Mouse (Mus musculus): Measurements from ENCODE around the gene Ccnb2. TPM values are rescaled to one million over a fixed set of nuclear protein-coding genes. Genes with fewer than 3 reads are reported as not detected.

The Ccnb2 gene
- polyA plus RNA-seq (2012): 38.6 and 71.2 TPM in 2 replicates

GRCm38 (mm10) chr9:70421257-70422056, at the start of gene Ccnb2:
Ccnb2 (minus strand) TSS chr9:70421547.
- TF ChIP-seq GATA1 (IDR thresholded peaks at IDR 0.05; ENCODE audit: low read length): no peak

GRCm38 (mm10) chr9:70452371-70452770, 31.0 kb upstream of the Ccnb2 start:
- no peak for TF ChIP-seq GATA1 (IDR thresholded peaks at IDR 0.05; ENCODE audit: low read length)

GRCm38 (mm10) chr9:70449072-70449471, 27.7 kb upstream of the Ccnb2 start:
- no peak for TF ChIP-seq GATA1 (IDR thresholded peaks at IDR 0.05; ENCODE audit: low read length)

- TF ChIP-seq GATA1 (IDR thresholded peaks at IDR 0.05; ENCODE audit: low read length): no peak
Observed at GRCm38 (mm10) chr9:70439959-70440358, 18.6 kb upstream of the Ccnb2 start.

GRCm38 (mm10) chr9:70422661-70423060, 1.3 kb upstream of the Ccnb2 start:
- TF ChIP-seq GATA1 (IDR thresholded peaks at IDR 0.05; ENCODE audit: low read length): no peak

GRCm38 (mm10) chr9:70416412-70416811, 4.9 kb downstream of the Ccnb2 start:
- no peak for TF ChIP-seq GATA1 (IDR thresholded peaks at IDR 0.05; ENCODE audit: low read length)

GRCm38 (mm10) chr9:70413038-70413437, 8.3 kb downstream of the Ccnb2 start:
- no peak for TF ChIP-seq GATA1 (IDR thresholded peaks at IDR 0.05; ENCODE audit: low read length)

- TF ChIP-seq GATA1 (IDR thresholded peaks at IDR 0.05; ENCODE audit: low read length): no peak
Observed at GRCm38 (mm10) chr9:70410668-70411067, 10.7 kb downstream of the Ccnb2 start.

GRCm38 (mm10) chr9:70409743-70410142, 11.6 kb downstream of the Ccnb2 start:
- TF ChIP-seq GATA1 (IDR thresholded peaks at IDR 0.05; ENCODE audit: low read length): no peak

- no peak for TF ChIP-seq GATA1 (IDR thresholded peaks at IDR 0.05; ENCODE audit: low read length)
Observed at GRCm38 (mm10) chr9:70408791-70409190, 12.6 kb downstream of the Ccnb2 start.

- TF ChIP-seq GATA1 (IDR thresholded peaks at IDR 0.05; ENCODE audit: low read length): no peak
Observed at GRCm38 (mm10) chr9:70406596-70406995, 14.8 kb downstream of the Ccnb2 start.

- TF ChIP-seq GATA1 (IDR thresholded peaks at IDR 0.05; ENCODE audit: low read length): no peak
Observed at GRCm38 (mm10) chr9:70401937-70402539, 19.3 kb downstream of the Ccnb2 start.

GRCm38 (mm10) chr9:70396083-70396482, 25.3 kb downstream of the Ccnb2 start:
- no peak for TF ChIP-seq GATA1 (IDR thresholded peaks at IDR 0.05; ENCODE audit: low read length)

- no peak for TF ChIP-seq GATA1 (IDR thresholded peaks at IDR 0.05; ENCODE audit: low read length)
Observed at GRCm38 (mm10) chr9:70395617-70396016, 25.7 kb downstream of the Ccnb2 start.

- no peak for TF ChIP-seq GATA1 (IDR thresholded peaks at IDR 0.05; ENCODE audit: low read length)
Observed at GRCm38 (mm10) chr9:70392563-70392907, 28.8 kb downstream of the Ccnb2 start.

- TF ChIP-seq GATA1 (IDR thresholded peaks at IDR 0.05; ENCODE audit: low read length): no peak
Observed at GRCm38 (mm10) chr9:70391660-70392562, 29.4 kb downstream of the Ccnb2 start.

Data from G1E-ER4 (cell line).